Mouse (Mus musculus): ENCODE results near the gene Pdhx.

- TF ChIP-seq GATA1 (IDR thresholded peaks at IDR 0.05; ENCODE audit: borderline replicate concordance, low read length) (no peak), FLI1 (IDR thresholded peaks at IDR 0.05; ENCODE audit: low read length) (no peak)
These were observed 50.6 kb downstream of the Pdhx start for GRCm38 (mm10) chr2:103022728-103023127.

Data from megakaryocyte, embryonic 14.5 days (primary cell).